Mouse (Mus musculus) hindlimb bud, embryonic 11.5 days (tissue): Measurements from ENCODE around the gene Myzap.

ENCODE experiments used
- DNase-seq: peaks from one replicate; pipeline ENCODE4 v3.0.0-alpha.2; 2012; ENCODE audit warnings: low read depth, low spot score; ENCODE audit errors: extremely low spot score

Gene Myzap

GRCm38 (mm10) chr9:71547704-71548275, 44.4 kb downstream of the Myzap start:
- no peak for DNase-seq

- DNase-seq, result no peak
Measured at GRCm38 (mm10) chr9:71544831-71545230, 47.3 kb downstream of the Myzap start.

- DNase-seq, result peak; percentile 72
Measured at GRCm38 (mm10) chr9:71543443-71544222, 48.5 kb downstream of the Myzap start.

DNA sequence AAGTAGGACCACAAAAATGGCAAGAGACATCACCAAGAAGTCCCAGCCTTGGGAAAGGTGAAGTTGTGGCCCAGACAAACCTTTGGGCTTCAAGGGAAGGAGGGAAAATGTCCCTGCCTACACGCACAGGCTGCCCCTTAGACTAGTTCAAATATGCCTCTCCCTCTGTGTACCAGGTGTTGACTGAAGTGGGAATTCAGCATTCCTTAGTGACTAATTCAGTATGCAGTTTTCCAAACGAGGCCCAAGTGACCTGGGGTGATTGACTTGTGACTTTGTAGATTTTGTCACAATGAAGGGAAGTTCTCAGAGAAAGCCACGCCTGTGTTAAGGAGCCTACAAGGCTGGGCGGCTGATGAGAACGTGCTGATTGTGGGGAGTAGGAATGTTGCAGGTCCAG, 49.9 kb downstream of the Myzap start:
- DNase-seq, result no peak

GRCm38 (mm10) chr9:71540739-71541138, 51.4 kb downstream of the Myzap start:
- DNase-seq, result no peak

DNA sequence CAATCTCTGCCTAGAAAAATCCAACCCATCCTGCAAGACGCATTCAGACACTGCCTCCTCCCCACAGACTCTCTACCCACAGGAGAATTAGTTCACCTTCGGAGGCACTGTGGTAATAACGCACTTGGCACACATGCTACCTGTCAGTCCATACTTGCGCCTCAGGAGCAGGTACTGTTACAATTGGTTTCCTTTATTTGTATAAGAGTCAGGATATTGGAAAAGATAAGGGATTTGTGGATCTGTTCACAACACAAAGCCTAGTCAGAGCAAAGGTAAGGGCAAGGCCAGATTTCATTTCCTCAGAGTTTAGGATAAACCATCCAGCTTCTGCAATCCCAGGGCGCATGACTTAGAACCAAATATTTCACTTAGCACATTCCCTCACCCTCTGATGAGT, 56.4 kb downstream of the Myzap start:
- DNase-seq, result no peak

GRCm38 (mm10) chr9:71535036-71535435, 57.1 kb downstream of the Myzap start:
- DNase-seq, result no peak

DNA sequence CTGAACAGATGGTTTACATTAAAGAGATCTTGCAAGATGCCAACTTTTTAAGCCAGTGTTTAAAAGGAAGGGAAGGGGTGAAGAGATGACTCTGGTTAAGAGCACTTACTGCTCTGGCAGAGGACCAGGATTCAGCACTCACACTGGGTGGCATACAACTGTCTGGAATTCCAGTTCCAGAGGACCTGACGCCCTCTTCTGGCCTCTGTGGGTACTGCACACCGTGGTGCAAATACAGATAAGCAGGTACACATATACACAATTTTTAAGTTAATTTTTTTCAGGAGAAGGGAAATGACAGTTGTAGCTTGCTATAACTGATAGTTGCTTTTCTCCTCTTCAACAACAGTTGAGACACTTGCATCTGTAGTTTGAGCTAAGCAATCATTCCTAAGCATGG, 62.2 kb downstream of the Myzap start:
- DNase-seq, result no peak

GRCm38 (mm10) chr9:71527438-71527837, 64.7 kb downstream of the Myzap start:
- DNase-seq, result peak; percentile 95

- DNase-seq, result no peak
Measured at GRCm38 (mm10) chr9:71523901-71524300, 68.3 kb downstream of the Myzap start.

DNA sequence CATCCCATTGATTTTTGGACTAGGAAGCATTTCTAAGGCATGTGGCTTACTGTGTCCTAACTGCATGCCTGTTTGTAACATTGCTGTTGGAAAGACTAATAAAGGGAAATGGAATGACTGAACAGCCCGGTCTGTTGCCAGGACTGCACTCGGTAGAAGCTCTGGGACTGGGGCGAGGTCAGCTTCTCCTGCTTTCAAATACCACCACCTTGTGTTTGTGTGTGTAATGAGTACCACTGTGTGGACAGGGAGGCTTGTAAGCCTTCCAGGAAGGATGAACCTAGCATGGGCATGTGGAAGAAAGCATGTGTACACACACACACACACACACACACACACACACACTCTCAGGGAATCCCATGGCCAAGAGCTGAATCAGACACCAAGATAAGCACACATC, 72.3 kb downstream of the Myzap start:
- DNase-seq, result no peak

- no peak for DNase-seq
Measured at GRCm38 (mm10) chr9:71517487-71517886, 74.7 kb downstream of the Myzap start.

GRCm38 (mm10) chr9:71515862-71516261, 76.3 kb downstream of the Myzap start:
- no peak for DNase-seq

DNA sequence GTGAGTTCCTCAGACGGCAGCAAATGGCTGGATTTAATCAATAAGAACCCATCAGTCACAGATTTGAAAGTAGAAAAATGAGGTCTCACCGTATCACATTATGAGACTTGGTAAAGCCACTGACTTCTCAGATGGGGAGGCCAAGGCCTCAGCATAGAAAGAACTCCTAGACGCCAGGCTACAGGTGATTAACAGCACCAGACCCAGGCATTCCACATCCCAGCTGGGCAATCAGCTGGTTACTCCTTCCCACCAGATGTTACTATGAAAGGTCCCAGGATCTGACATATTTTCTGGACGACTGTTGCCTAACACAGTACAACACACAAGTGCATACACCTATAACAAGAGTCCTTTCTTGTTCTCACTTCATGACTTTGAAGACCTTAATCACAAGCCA, 78.6 kb downstream of the Myzap start:
- DNase-seq, result no peak

DNA sequence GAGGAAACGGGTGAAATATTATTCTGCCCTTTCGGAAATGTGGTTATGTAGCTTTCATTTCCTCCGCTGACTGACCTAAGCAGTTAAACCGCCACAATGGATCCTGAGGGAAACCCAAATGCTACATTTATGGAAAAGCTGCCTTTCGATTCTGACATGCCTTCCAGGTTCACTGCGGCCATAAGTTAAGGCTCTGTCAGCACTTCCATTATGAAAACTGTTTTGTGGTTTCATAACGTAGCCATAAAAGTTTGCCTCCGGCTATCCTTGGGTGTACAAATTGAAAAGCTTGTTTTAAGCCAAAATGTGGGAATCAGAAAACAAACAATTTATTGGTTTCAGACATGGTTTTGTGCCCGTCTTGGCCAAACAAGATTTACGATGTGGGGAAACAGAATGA, 79.3 kb downstream of the Myzap start:
- DNase-seq, result no peak

- DNase-seq, result no peak
Measured at GRCm38 (mm10) chr9:71498391-71499182, 93.6 kb downstream of the Myzap start.

GRCm38 (mm10) chr9:71496637-71497036, 95.5 kb downstream of the Myzap start:
- no peak for DNase-seq

DNA sequence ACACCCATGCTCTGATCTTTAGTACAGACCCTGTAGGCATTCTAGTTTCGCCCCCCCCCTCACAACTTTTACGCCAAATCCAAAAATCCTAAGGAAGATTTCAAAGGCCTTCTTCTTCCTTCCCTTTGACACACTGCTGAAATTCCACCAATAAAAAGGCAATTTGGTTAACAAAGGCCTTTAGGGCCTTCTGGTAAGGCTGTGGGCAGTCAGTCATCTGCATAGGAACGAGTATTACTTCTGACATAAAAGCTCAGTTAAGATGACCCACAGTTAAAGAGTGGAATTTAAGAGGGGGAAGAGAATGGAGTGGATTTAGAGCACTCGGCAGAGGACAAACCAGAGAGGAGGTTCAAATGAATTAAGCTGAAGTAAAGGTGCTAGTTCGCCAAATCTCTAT, 98.4 kb downstream of the Myzap start:
- no peak for DNase-seq

DNA sequence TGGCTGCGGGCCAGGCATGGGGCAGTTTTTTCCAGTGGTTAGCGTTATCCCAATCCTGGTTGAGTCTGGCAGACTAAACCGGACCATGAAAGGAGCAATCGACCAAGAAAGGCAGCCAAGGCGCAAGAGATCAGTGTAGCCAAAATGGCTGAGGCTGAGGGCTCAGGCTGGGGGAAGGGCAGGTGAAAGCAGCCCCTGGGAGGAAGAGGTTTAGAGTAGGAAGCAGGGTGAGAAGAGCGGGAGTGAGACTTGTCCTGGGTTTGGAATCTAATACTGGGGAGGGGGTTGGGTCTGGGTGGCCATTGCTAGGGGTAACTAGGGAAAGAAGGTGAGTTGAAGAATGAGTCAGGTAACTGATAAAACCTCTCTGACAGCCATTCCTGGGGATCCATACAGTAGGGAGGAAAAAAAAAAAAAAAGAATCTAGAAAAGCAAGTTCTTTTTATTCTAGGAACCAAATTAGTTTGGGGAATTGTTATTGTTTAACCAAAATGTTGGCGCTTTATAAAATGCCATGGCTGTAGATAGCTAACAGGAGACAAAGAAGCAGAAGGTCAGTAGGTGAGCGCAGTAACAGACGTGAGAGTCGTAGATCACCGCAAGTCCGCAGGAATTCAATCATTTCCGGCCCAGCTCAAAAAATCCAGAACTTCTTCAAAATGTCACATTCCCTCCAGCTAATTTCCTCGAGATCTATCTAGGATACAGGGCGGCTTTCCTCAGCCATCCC, 99.7 kb downstream of the Myzap start:
- no peak for DNase-seq

DNA sequence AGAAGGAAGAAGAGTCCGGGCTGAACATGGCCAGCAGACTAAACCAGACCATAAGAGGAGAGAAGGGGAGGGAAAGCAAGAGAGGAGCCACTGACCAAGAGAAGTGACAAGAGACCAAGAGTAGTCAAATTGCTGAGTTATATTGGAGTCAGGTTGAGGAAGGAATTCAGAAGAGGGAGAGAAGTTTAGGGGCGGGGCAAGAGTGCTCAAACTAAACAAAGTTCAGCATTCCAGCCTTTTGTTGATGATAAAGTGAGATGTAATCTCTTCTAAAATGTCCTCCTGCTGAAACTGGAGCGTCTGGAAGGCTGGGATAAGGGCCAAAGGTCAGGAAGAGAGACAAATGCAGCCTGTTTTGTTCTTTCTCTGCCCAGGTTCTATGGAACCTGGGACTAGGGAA, 102.1 kb downstream of the Myzap start:
- DNase-seq, result no peak

GRCm38 (mm10) chr9:71486127-71486526, 106.0 kb downstream of the Myzap start:
- no peak for DNase-seq
